Mouse (Mus musculus): ENCODE data around the gene Fam124a. TPM values are rescaled to one million over a fixed set of nuclear protein-coding genes. Genes with fewer than 3 reads are reported as not detected.

Gene Fam124a
- total RNA-seq (2021), result 10 to 100 TPM; 11.5 to 13.1 TPM
- long read RNA-seq, experiment 1, partial matches to known transcripts, result 0 of 2 reads
- long read RNA-seq, experiment 1, other reads (novel, unspliced or antisense), result 2 of 2 reads
- long read RNA-seq, experiment 2, partial matches to known transcripts, result 2 of 9 reads
- long read RNA-seq, experiment 2, other reads (novel, unspliced or antisense), result 4 of 9 reads

GRCm38 (mm10) chr14:62555309-62555829 lies at the start of gene Fam124a:
Gene Fam124a (plus strand): TSS chr14:62555737.
- peak within 1 kb of the TSS; percentile 85 for H3K4me3 ChIP-seq
- peak within 1 kb of the TSS; percentile 64 for H3K27ac ChIP-seq
- DNase-seq (ENCODE audit: low spot score in 2 of 2), result peak; percentile 72 to 76
- peak; percentile 68 for TF ChIP-seq CTCF (conservative IDR thresholded peaks at IDR 0.05)

DNA sequence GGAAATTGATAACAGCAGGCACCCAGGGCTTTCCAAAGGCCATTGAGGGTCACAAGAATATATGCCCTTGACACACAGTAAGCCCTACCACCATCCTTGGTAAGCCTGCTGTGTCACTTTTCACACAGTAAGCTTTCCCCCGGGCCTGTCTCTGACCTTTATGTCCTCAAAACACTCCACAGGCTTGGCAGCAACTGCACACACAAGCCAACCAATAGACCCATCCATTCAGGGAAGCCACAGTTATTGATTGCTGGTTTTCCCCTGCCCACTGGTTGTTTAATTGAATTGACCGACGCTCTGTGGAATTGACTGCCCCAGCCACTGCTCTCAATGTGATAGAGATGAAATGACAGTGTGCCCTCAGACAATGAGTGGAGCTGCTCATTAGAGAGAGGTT lies 49.3 kb upstream of the Fam124a start:
- no peak for DNase-seq (ENCODE audit: low spot score in 2 of 2)
- H3K4me3 ChIP-seq, result no peak overlapping the region
- TF ChIP-seq CTCF (conservative IDR thresholded peaks at IDR 0.05), result no peak
- H3K27ac ChIP-seq, result no peak overlapping the region

GRCm38 (mm10) chr14:62509350-62509749 lies 46.2 kb upstream of the Fam124a start:
- no peak for TF ChIP-seq CTCF (conservative IDR thresholded peaks at IDR 0.05)
- no peak overlapping the region for H3K27ac ChIP-seq
- H3K4me3 ChIP-seq, result no peak overlapping the region
- no peak for DNase-seq (ENCODE audit: low spot score in 2 of 2)

DNA sequence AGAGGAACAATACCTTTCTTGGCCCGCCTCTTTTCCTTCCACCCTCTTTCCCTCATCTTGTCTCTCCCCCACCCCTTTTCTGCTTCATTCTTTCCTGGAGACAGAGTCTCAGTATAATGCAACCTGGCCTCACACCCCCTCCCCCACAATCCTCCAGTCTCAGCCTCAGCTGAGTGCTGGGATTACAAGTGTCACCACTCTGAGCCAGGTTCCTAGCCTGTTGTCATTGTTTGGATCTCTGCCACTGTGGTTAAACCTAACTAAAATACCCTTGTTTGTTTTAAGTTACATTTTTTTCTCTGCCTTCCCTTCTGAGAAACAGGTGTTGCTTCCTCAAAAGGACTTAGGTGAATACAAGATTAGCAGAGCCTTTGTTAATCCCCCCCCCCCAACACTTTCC lies 42.7 kb upstream of the Fam124a start:
- Histone ChIP-seq H3K27ac (no peak overlapping the region), H3K4me3 (no peak overlapping the region)
- DNase-seq (ENCODE audit: low spot score in 2 of 2), result no peak
- no peak for TF ChIP-seq CTCF (conservative IDR thresholded peaks at IDR 0.05)

GRCm38 (mm10) chr14:62530951-62531350 lies 24.6 kb upstream of the Fam124a start:
- TF ChIP-seq CTCF (conservative IDR thresholded peaks at IDR 0.05), result no peak

GRCm38 (mm10) chr14:62536127-62536526 lies 19.4 kb upstream of the Fam124a start:
- H3K27ac ChIP-seq, result no peak overlapping the region
- TF ChIP-seq CTCF (conservative IDR thresholded peaks at IDR 0.05), result no peak
- H3K4me3 ChIP-seq, result no peak overlapping the region
- DNase-seq (ENCODE audit: low spot score in 2 of 2), result no peak

More at GRCm38 (mm10) chr14:62530951-62531350, 24.6 kb upstream of the Fam124a start:
- Histone ChIP-seq H3K4me3 (no peak overlapping the region), H3K27ac (no peak overlapping the region)
- DNase-seq (ENCODE audit: low spot score in 2 of 2), result no peak

DNA sequence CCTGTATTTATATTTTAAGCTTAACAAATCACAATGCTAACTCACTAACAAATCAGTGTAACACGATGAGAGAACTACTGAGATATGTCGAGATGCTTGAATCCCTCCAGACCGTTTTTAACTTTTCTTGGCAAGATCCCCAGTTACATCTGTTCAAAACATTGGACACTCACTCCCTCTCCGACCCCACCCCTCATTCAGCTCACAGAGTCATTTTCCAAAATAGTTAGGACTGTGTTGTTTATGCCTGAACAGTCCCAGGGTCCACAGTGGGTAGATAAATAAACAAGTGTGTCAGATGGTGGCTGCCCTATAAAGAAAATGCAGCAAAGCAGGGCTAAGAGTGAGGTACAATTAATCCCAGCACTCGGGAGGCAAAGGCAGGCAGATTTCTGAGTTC lies 18.5 kb upstream of the Fam124a start:
- no peak for TF ChIP-seq CTCF (conservative IDR thresholded peaks at IDR 0.05)
- Histone ChIP-seq H3K4me3 (no peak overlapping the region), H3K27ac (no peak overlapping the region)
- no peak for DNase-seq (ENCODE audit: low spot score in 2 of 2)

GRCm38 (mm10) chr14:62539834-62540233 lies 15.7 kb upstream of the Fam124a start:
- Histone ChIP-seq H3K27ac (peak overlapping the region; percentile 64), H3K4me3 (no peak overlapping the region)
- peak; percentile 60 to 65 for DNase-seq (ENCODE audit: low spot score in 2 of 2)
- no peak for TF ChIP-seq CTCF (conservative IDR thresholded peaks at IDR 0.05)

- Histone ChIP-seq H3K27ac (no peak overlapping the region), H3K4me3 (no peak overlapping the region)
- DNase-seq (ENCODE audit: low spot score in 2 of 2), result no peak
- no peak for TF ChIP-seq CTCF (conservative IDR thresholded peaks at IDR 0.05)
Measured at GRCm38 (mm10) chr14:62541751-62542150, 13.8 kb upstream of the Fam124a start.

DNA sequence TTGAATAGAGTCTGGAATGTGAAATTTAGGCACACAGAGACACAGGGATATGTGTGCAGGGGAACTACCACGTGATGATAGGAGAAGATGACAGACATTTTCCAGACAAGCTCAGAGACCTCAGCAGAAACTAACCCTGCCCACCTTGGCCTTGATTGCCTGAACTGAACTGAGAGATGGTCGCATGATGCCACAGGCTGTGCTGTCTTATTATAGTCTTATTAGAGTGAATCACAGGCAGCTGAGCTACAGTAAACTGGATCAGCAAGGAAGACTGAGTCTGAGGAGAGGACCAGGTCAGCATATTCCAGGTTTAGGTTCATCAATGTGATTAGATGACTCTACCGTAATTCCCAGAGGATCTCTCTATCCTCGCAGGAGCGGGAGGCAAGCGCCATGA lies 9.2 kb upstream of the Fam124a start:
- no peak overlapping the region for H3K4me3 ChIP-seq
- H3K27ac ChIP-seq, result no peak overlapping the region
- no peak for DNase-seq (ENCODE audit: low spot score in 2 of 2)
- TF ChIP-seq CTCF (conservative IDR thresholded peaks at IDR 0.05), result no peak

GRCm38 (mm10) chr14:62546746-62547145 lies 8.8 kb upstream of the Fam124a start:
- DNase-seq (ENCODE audit: low spot score in 2 of 2), result peak in 1 of 2 experiments; percentile 39
- TF ChIP-seq CTCF (conservative IDR thresholded peaks at IDR 0.05), result no peak

DNA sequence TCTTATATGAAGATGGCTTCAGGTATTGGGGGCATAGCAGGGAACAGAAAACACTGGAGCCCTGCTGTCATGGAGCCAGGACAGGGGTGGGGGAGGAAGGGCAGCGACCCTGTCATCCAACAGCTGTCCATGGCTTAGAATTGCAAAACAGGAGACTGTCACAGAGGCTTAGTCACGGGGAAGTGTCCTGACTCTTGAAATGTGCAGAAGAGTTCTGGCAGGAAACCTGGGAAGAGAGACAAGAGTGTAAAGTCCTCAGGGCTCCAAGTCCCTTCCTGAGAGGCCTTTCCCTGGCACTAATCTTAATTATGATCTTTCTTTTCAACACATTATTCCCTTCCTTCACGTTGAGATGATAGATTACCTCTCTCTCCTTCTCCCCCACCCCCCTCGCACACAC lies 5.4 kb upstream of the Fam124a start:
- DNase-seq (ENCODE audit: low spot score in 2 of 2), result no peak
- TF ChIP-seq CTCF (conservative IDR thresholded peaks at IDR 0.05), result no peak
- H3K4me3 ChIP-seq, result no peak overlapping the region

More at GRCm38 (mm10) chr14:62546746-62547145, 8.8 kb upstream of the Fam124a start:
- no peak overlapping the region for H3K4me3 ChIP-seq
- H3K27ac ChIP-seq, result no peak overlapping the region

GRCm38 (mm10) chr14:62552771-62553170 lies 2.8 kb upstream of the Fam124a start:
- no peak for DNase-seq (ENCODE audit: low spot score in 2 of 2)
- H3K27ac ChIP-seq, result no peak overlapping the region
- no peak for TF ChIP-seq CTCF (conservative IDR thresholded peaks at IDR 0.05)
- H3K4me3 ChIP-seq, result no peak overlapping the region

More for the DNA sequence above, 5.4 kb upstream of the Fam124a start:
- H3K27ac ChIP-seq, result no peak overlapping the region

- no peak for TF ChIP-seq CTCF (conservative IDR thresholded peaks at IDR 0.05)
- H3K27ac ChIP-seq, result no peak overlapping the region
Measured at GRCm38 (mm10) chr14:62553786-62554185, 1.8 kb upstream of the Fam124a start.

More at GRCm38 (mm10) chr14:62553786-62554185, 1.8 kb upstream of the Fam124a start:
- H3K4me3 ChIP-seq, result no peak overlapping the region
- DNase-seq (ENCODE audit: low spot score in 2 of 2), result no peak

Measured in layer of hippocampus, adult 2 months (tissue).